Mouse (Mus musculus) brain, embryonic 14.5 days (tissue): ENCODE results near the gene Klf2.
A peak's percentile ranks its signal among the peaks of the same experiment; 100 is the strongest.

Source experiments
- CTCF ChIP-seq: fragments of 200-500 bp; IDR thresholded peaks from 2 replicates; pipeline ENCODE4 v1.5.1; 2012; ENCODE audit warnings: inconsistent platforms, mild to moderate bottlenecking, moderate library complexity, borderline replicate concordance; ENCODE audit not compliant: insufficient read depth, insufficient read length; ENCODE audit errors: extremely low read depth
- POLR2A ChIP-seq: fragments of 200-500 bp; IDR thresholded peaks from 2 replicates; pipeline ENCODE4 v1.6.1; 2012; ENCODE audit warnings: mild to moderate bottlenecking, inconsistent platforms, borderline replicate concordance; ENCODE audit not compliant: poor library complexity, insufficient read depth, insufficient read length, severe bottlenecking; ENCODE audit errors: extremely low read depth

DNA sequence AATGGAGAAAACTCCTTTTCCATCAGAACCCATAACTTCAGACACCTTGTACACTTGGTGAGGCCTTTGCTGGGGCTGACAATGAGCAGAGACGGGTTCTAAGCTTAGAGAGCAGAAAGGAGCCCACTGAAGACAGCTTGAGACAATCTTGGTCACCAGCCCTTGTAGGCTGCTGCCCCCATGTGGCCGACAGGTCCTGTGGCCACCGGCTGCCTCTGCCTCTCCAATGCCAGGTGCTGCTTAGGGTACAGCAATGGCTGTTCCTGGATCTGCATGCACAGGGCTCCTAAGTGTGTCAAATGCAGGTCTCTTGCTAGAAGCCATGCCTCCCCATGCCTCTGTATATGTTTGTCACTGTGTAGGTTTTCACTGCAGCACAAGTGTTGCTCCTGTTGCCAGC is 47.0 kb downstream of the Klf2 start:
- no peak for TF ChIP-seq POLR2A
- TF ChIP-seq CTCF, result peak; percentile 83
